Mouse (Mus musculus): ENCODE measurements around the gene Ankrd2. TPM values are rescaled to one million over a fixed set of nuclear protein-coding genes. Genes with fewer than 3 reads are reported as not detected.
A peak's percentile ranks its signal among the peaks of the same experiment; 100 is the strongest.
"Not testable (repeated sequence)": the region's sequence is repeated elsewhere in the genome, so short reads cannot be mapped to it uniquely, and the experiment has no call there.

The Ankrd2 gene
- total RNA-seq, 2 experiments from 2014 or later: not detected

- intact Hi-C loops (cut with DNase I): no loop called here
- no peak for DNase-seq (ENCODE audit: low spot score)
Observed at GRCm38 (mm10) chr19:42080469-42080868, 44.7 kb downstream of the Ankrd2 start.

- DNase-seq (ENCODE audit: low spot score); intact Hi-C loops (cut with DNase I): not testable (repeated sequence)
Observed at GRCm38 (mm10) chr19:42081613-42082012, 45.8 kb downstream of the Ankrd2 start.

GRCm38 (mm10) chr19:42085690-42086089 is 49.9 kb downstream of the Ankrd2 start:
- DNase-seq (ENCODE audit: low spot score): no peak
- intact Hi-C loops (cut with DNase I): no loop called here

- peak; percentile 57 for DNase-seq (ENCODE audit: low spot score)
- intact Hi-C loops (cut with DNase I): no loop called here
Observed at GRCm38 (mm10) chr19:42086166-42086565, 50.4 kb downstream of the Ankrd2 start, which contains the start of gene Morn4. Gene Morn4, minus strand, starts transcription at chr19:42086357.

GRCm38 (mm10) chr19:42089103-42089747 is 53.4 kb downstream of the Ankrd2 start:
- DNase-seq (ENCODE audit: low spot score): peak; percentile 33
- intact Hi-C loops (cut with DNase I): no loop called here

- intact Hi-C loops (cut with DNase I): loop anchor here (2.0 kb wide), 1 partner anchor 39 kb away; the partner anchor contains the start of gene Avpi1
- peak; percentile 99 for DNase-seq (ENCODE audit: low spot score)
Observed at GRCm38 (mm10) chr19:42089748-42090595, 54.2 kb downstream of the Ankrd2 start, which contains the start of gene Pi4k2a. Gene Pi4k2a, plus strand, starts transcription at chr19:42090470.

- intact Hi-C loops (cut with DNase I): loop anchor here (2.0 kb wide), 1 partner anchor 38 kb away; the partner anchor contains the start of gene Avpi1
- no peak for DNase-seq (ENCODE audit: low spot score)
Observed at GRCm38 (mm10) chr19:42090637-42091141, 54.9 kb downstream of the Ankrd2 start.

Other genes starting within 250 kb of the Ankrd2 start
- 1 to 10 TPM; 1.6 to 1.8 TPM for gene Arhgap19, start 234.0 kb upstream of the Ankrd2 start, total RNA-seq (2021)
- gene Frat1, start 206.0 kb upstream of the Ankrd2 start, total RNA-seq (2021): 1 to 10 TPM; 3.7 to 4.9 TPM
- gene Frat2, start 187.9 kb upstream of the Ankrd2 start, total RNA-seq (2021): 1 to 10 TPM; 5.6 to 5.8 TPM
- gene Rrp12, start 139.8 kb upstream of the Ankrd2 start, total RNA-seq (2021): 10 to 100 TPM; 14.1 to 15.5 TPM
- 100 to 1,000 TPM in 1 of 2 experiments, 10 to 100 TPM in 1; 98.5 to 103 TPM for gene Pgam1, start 124.1 kb upstream of the Ankrd2 start, total RNA-seq (2021)
- gene Exosc1, start 102.6 kb upstream of the Ankrd2 start, total RNA-seq (2021): 10 to 100 TPM; 10.8 to 12.4 TPM
- gene Zdhhc16, start 102.5 kb upstream of the Ankrd2 start, total RNA-seq (2021): 10 to 100 TPM; 17.1 to 17.6 TPM
- 10 to 100 TPM; 13.2 to 17.2 TPM for gene Mms19, start 54.8 kb upstream of the Ankrd2 start, total RNA-seq (2021)
- gene Ubtd1, start 54.2 kb upstream of the Ankrd2 start, total RNA-seq (2021): 10 to 100 TPM; 22.3 to 23.8 TPM
- 1 to 10 TPM; 1.1 to 1.7 TPM for gene Hoga1, start 9.6 kb downstream of the Ankrd2 start, total RNA-seq (2021)
- gene 4933411K16Rik, start 16.2 kb downstream of the Ankrd2 start, total RNA-seq (2021): not detected
- 1 to 10 TPM; 3.3 to 3.7 TPM for gene Morn4, start 50.4 kb downstream of the Ankrd2 start, total RNA-seq (2021)
- gene Pi4k2a, start 54.5 kb downstream of the Ankrd2 start, total RNA-seq (2021): 10 to 100 TPM; 18.4 to 19.0 TPM
- 10 to 100 TPM in 1 of 2 experiments, 1 to 10 TPM in 1; 9.7 to 14.5 TPM for gene Avpi1, start 93.1 kb downstream of the Ankrd2 start, total RNA-seq (2021)
- gene Marveld1, start 111.4 kb downstream of the Ankrd2 start, total RNA-seq (2021): 10 to 100 TPM; 20.9 to 24.3 TPM
- gene Zfyve27, start 128.0 kb downstream of the Ankrd2 start, total RNA-seq (2021): 10 to 100 TPM; 18.3 to 23.0 TPM
- 1 to 10 TPM; 5.3 to 7.9 TPM for gene Sfrp5, start 166.3 kb downstream of the Ankrd2 start, total RNA-seq (2021)
- gene Golga7b, start 211.6 kb downstream of the Ankrd2 start, total RNA-seq (2021): under 1 TPM; 0.67 to 0.83 TPM

Data from heart, postnatal 25 days (tissue).